Mouse (Mus musculus): ENCODE data around the gene Tecpr1. TPM values are rescaled to one million over a fixed set of nuclear protein-coding genes. Genes with fewer than 3 reads are reported as not detected.
A peak's percentile ranks its signal among the peaks of the same experiment; 100 is the strongest.

Tecpr1 gene
- total RNA-seq, 2 experiments from 2014 or later: 13.9 to 17.8 TPM

DNA sequence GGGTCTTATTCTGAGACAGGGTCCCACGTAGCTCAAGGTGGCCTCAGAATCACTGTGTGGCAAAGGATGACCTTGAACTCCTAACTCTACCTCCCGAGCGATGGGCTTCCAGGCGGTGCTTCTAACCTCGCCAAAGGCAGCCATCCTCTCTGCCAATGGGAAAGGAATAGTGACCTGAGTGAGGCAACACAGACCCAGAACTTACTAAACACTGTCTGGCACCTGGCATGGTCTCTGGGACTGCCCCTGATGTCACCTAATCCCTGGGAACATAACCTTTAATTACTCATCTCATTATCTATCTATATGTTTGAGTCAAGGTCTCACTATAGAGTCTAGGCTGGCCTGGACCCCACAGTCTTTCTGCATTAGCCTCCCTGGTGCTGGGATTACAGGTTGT lies 3.5 kb downstream of the Tecpr1 start:
- no peak for DNase-seq
- intact Hi-C loops (cut with DNase I; ENCODE audit: low total_unique reads): no loop called here

DNA sequence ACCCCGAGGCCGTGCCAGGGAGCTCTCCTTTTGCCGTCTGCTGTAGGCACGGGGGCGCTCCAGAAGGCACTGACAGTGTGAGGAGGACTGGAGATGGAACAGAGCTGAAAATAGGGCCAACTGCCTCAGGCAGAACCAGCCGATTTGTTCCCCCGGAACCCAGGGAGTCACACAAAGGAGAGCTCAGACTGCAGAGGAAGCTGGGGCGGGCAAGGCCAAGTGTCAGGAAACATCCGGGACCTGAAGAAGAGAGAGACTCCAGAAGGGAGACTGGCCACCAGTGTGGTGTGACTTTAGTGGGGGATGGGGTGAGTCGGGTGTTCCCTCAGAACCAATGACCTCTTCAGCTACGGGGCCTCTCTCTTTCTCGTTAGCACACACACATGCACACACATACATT lies 4.1 kb downstream of the Tecpr1 start:
- DNase-seq: no peak
- intact Hi-C loops (cut with DNase I; ENCODE audit: low total_unique reads): no loop called here

DNA sequence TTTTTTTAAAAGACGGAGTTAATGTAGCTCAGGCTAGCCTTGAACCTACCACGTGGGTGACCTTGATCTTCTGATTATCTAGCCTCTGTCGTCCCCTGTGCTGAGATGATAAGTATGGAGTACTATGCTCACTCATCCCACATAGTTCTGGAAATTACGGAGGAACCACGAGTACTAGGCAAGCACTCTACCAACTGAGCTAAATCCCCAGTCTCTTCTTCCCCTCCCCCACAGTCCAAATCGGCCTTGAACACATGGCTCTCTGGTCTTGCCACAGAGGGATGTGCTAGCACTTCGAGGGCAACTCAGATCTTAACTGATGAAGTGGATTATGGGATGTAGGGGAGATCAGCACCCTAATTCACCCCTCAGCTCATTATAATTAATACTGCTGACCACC lies 5.4 kb downstream of the Tecpr1 start:
- DNase-seq: no peak
- intact Hi-C loops (cut with DNase I; ENCODE audit: low total_unique reads): no loop called here

DNA sequence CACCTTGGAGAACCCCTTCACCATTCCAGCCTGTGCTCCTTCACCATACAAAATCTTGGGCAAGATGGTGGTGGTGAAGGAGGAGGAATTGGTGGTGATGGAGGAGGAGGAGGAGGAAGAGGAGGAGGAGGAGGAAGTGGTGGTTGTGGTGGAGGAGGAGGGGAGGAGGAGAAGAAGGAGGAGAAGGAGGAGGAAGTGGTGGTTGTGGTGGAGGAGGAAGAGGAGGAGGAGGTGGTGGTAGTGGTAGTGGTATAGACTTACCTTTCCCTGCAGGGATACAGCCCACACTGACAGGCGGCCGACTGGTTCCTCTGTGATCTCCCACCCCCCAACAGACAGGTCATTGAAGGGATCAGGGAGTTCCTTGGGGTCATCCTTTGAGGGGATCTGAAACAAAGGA lies 7.4 kb downstream of the Tecpr1 start:
- intact Hi-C loops (cut with DNase I; ENCODE audit: low total_unique reads): no loop called here
- DNase-seq: no peak

DNA sequence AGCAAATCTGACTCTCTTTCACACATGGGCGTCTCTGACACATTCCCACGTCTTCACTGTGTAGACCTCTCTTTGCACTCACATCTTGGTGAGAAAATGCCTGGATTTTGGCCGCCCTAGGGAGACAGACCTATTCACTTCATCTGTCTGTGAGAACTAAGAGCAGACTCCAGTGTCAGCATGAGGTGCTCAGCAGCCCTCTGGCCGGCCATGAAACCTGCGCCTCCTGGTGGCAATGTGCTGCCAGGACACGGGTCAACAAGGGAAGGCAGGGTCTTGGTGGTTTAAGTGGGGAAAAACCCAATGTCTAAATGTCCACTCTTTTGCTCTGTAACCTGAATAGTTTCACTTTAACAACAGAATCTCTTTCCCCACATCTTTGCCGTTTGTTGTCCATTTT lies 9.0 kb downstream of the Tecpr1 start:
- DNase-seq: peak; percentile 64
- intact Hi-C loops (cut with DNase I; ENCODE audit: low total_unique reads): no loop called here

DNA sequence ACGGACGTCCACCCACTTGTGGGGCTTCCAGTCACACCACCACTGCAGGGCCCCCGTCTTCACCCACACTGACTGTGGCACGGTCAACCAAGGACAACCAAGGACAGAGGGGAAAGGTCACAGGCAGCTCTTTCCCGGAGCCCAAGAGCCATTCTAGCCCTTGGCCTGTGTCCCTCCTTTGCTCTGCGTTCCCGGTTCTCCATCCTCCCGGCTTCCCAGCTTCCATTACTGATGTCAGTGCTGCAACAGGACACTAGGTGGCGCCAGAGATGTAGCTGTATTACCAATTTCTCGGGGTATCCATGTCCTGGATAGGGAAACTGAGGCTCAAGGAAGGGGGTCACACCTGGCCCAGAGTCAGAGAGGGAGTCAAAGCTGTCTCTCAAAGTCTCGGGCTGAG lies 15.9 kb downstream of the Tecpr1 start:
- DNase-seq: no peak

DNA sequence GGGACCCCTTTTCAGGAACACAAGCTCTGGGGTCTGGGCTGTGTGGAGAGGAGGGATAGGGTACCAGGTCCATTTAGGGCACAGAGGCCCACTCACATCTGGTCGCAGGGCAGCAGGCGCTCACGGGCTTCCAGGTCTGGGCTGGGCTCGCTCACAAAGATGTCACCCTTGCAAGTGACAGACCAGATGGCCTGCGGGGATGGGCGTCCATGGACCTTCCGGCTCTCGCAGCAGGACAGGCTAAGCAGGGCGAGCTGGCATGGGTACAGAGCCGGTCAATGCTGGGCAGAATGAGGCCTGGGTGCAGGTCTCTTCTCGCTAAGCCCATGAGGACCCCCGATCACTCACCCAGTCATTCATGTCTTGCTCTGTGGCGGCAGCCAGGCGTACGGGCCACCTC lies 17.3 kb downstream of the Tecpr1 start:
- DNase-seq: no peak
- intact Hi-C loops (cut with DNase I; ENCODE audit: low total_unique reads): no loop called here

More for the DNA sequence above, 15.9 kb downstream of the Tecpr1 start:
- intact Hi-C loops (cut with DNase I; ENCODE audit: low total_unique reads): no loop called here

DNA sequence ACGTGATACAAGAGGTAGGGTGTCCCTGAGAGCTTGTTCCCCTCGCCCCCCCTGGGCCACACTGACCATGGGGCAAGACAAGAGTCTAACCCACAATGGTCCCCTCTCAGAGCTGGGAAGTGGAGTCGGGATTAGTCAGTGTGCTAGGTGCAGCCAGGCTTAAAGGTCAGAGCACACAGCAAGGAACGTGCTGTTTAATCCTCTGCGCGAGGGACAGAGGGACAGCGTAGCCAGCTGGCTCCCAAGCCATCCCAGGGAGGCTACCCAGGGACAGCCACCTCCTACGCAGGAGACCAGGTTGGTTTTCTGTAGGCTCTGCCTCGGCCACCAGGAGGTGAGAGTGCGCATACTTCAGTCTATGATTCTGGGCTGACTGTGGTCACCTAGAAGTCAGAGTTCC lies 18.5 kb downstream of the Tecpr1 start:
- intact Hi-C loops (cut with DNase I; ENCODE audit: low total_unique reads): no loop called here
- no peak for DNase-seq

DNA sequence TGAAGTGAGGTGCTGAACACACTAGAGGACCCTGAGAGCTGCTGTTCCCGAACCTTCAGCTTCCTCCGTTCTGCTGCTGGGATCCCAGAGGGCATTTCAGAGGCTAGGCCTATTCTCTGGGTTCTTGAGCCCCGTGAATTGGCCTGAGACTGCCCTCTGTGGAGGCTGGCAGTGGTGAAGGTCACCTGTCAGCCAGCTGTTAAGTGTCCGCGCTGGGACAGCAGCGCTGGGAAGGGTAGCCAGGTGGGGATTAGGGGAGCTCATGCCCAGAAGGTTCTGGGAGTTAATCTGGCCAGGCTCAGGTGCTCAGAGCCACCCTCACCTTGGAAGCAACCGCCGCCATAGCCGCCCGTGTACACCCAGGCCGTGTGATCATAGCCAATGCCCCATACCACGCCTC lies 19.1 kb downstream of the Tecpr1 start:
- DNase-seq: no peak

DNA sequence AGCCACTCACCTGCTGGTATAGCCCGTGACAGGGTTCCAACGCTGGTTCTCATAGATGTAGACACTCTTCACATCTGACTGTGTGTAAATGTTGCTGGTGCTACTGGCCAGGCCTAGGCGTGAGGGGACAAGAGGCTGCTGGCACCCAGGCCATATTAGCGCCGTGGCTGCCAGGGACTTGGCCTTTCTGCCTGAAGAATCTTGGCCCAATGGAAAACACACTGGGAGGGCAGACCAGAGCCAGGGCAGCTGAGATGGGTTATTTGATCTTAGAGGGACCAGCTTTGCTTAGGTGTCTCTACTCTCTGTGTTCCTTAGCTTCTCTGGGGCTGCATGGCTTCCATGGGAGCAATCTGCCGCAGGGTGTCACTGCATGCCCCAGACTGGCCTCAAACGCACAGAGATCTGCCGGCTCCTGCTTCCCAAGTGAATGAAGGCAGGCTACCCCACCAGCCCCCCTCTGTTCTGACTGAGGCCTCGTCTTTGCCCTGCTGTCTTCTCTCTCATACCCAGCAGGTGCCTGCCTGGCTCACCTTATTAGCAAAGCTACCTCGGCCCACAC lies 19.9 kb downstream of the Tecpr1 start:
- intact Hi-C loops (cut with DNase I; ENCODE audit: low total_unique reads): no loop called here
- DNase-seq: peak; percentile 53

More for the DNA sequence above, 19.1 kb downstream of the Tecpr1 start:
- intact Hi-C loops (cut with DNase I; ENCODE audit: low total_unique reads): no loop called here

DNA sequence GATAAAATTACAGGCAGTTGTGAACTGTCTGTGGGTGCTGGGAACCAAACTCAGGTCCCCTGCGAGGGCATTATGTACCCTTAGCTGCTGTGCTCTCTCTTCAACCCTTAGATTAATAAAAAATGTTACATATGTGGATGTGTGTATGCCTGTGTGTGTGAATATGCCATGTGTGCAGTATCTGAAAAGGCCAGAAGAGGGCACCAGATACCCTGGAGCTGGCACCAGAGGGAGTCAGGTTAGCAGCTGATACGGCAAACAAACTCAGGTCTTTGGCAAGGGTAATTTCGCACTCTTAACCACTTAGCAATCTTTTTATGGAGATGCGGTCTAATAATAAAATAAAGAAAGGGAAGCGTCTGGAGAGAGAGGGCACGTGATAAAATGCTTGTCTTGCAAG lies 21.0 kb downstream of the Tecpr1 start:
- intact Hi-C loops (cut with DNase I; ENCODE audit: low total_unique reads): no loop called here
- DNase-seq: no peak

DNA sequence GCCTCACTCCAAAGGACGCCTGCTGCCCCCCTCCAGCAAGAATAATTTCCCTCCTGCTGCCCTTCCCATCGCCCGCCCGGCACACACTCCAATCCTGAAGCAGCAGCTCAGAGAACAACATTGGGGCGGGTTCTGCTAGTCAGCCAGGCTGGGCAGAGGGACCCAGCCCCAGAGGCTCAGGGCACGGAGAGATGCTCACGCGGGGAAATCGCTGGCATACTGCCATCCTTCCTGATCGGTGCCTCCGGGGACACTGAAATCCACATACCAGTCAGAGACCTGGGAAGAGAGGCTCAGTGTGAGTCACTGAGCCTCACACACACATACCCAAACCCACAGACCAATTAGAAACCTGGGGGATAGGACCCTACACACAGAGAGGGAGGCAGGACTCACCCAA lies 22.8 kb downstream of the Tecpr1 start:
- intact Hi-C loops (cut with DNase I; ENCODE audit: low total_unique reads): no loop called here
- DNase-seq: no peak

DNA sequence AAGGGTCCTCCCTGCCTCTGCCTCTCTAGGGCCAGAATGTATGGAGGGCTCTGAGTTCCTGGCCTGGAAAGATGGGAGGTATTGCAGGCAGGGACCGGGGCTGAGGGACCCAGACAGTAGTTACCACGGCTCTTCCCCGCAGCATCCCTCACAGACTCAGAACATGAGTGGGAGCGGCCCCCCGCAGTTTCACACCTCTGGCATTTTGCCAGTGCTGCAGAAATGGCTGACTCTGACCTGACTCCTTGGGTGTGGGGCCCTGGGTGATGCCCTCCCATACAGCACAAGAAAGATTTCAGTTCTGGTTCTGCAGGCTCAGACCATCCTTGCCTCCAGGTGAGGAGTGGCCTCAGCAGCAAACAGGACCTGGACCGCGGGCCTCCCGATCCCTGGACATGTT lies 27.8 kb downstream of the Tecpr1 start:
- intact Hi-C loops (cut with DNase I; ENCODE audit: low total_unique reads): no loop called here
- no peak for DNase-seq

DNA sequence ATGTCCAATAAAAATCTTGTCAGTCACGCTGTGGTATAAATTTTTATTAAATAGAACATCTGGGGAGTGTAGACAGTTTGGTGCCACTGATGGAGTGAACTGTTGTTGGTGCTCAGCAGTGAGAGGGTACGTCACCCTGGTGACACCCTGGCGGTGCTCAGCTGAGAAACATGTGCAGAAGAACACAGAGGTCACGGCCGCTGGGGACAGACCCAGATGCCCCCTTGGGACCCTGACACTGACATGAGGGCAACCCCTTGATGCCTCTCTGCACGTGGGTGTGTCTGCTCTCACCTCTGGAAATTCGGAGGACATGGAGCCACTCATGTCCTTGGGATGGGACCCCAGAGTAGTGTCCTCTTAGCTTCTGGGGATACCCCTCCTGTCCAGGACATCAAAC lies 29.0 kb downstream of the Tecpr1 start:
- intact Hi-C loops (cut with DNase I; ENCODE audit: low total_unique reads): no loop called here
- DNase-seq: no peak

DNA sequence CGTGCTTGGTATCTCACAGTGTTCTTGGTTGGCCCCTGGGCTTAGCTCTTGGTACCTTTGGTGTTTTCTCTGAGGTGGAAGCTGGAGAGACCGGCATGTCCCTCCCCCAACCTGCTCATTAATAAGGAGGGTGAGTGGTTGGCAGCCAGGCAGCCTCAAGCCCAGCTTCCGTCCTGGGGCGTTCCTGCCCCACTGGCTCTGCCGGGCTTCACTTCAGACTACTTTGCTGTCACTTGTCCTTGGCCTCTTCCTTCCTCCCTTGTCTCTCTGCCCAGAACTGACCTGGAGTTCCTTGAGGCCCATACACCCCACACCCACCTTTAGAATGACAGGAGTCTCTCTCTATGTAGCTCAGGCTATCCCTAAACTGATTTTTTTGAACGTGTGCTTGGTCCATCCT lies 30.7 kb downstream of the Tecpr1 start:
- DNase-seq: no peak
- intact Hi-C loops (cut with DNase I; ENCODE audit: low total_unique reads): no loop called here

DNA sequence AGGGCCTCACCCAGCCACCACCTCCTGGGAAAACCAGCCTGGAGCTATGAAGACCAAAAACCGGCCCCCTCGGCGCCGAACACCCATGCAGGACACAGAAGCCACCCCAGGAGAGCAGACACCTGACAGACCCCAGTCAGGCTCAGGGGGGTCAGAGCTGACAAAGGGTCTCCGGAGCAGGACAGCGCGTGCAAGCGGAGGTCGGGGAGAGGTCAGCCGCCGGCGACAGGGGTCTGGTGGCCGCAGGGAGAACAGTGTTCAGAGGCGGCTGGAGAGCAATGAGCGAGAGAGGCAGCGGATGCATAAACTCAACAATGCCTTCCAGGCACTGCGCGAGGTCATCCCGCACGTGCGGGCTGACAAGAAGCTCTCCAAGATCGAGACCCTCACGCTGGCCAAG lies 32.4 kb downstream of the Tecpr1 start:
- intact Hi-C loops (cut with DNase I; ENCODE audit: low total_unique reads): no loop called here
- DNase-seq: no peak

DNA sequence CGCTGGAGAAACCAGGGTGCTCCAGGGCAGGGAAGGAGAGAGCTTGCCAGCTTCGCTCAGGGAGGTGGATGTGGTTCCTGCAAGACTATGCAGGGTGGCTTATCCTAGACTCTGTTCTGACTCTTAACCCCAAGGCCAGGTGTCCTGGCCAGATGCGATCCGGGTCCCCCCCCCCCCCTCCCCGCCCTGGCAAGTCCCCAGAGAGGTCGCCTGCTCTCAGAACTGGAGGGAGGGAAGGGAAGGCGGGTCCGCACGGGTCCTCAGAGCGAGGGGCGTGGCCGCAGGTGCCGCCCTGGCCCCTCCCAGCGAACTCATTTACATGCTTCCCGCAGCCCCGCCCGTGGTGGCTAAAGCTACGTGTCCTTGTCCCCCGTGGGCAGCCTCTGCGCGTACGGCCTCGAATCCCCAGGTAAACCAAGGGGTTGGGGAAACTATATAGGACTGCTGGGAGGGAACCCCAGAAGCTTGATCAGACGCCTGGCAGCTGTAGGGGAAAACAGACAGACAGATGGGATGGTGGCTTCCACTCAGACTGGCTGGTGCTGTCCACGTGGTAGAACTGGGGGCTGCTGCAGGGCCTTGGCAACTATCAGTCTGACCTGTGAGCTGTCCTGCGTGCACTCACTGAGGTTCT lies 33.3 kb downstream of the Tecpr1 start, which contains the start of gene Bhlha15:
Gene Bhlha15 (plus strand): TSS at position 337 of the 634 bp plus-strand sequence.
- DNase-seq: no peak
- intact Hi-C loops (cut with DNase I; ENCODE audit: low total_unique reads): no loop called here

DNA sequence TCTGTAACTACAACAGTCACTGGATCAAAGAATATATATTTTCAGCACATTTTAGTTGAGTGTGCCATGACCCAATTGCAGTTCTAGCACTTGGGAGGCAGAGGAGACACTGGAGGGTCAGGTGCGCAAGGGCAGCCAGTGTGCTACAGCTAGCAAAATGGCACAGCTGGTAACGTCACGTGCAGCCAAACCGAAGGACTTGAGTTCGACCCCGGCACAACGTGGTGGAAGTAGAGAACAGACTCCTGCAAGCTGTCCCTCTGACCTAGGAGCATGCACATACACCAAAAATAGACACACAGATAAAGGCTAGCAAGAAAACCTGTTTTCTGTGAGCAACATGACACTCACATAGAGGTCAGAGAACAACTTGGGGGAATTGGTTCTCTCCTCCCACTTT lies 34.1 kb downstream of the Tecpr1 start:
- no peak for DNase-seq

DNA sequence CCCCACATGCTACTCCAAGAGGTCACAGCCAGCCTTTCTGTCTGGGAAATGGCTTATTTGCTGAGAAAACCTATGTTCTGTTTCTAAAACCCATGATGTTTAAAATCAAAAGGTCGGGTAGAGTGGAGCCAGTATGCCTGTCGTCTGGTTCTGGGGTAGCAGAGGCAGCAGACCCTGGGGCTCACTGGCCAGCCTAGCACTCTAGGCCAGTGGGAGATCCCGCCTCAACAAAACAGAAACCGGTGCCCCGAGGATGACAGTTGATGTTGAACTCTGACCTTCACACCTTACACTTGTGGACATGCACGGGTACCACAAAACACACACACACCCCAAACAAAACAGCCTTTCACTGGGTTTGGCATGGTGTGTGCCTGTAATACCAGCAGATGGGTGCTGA lies 35.0 kb downstream of the Tecpr1 start:
- DNase-seq: no peak
- intact Hi-C loops (cut with DNase I; ENCODE audit: low total_unique reads): no loop called here

More for the DNA sequence above, 34.1 kb downstream of the Tecpr1 start:
- intact Hi-C loops (cut with DNase I; ENCODE audit: low total_unique reads): no loop called here

DNA sequence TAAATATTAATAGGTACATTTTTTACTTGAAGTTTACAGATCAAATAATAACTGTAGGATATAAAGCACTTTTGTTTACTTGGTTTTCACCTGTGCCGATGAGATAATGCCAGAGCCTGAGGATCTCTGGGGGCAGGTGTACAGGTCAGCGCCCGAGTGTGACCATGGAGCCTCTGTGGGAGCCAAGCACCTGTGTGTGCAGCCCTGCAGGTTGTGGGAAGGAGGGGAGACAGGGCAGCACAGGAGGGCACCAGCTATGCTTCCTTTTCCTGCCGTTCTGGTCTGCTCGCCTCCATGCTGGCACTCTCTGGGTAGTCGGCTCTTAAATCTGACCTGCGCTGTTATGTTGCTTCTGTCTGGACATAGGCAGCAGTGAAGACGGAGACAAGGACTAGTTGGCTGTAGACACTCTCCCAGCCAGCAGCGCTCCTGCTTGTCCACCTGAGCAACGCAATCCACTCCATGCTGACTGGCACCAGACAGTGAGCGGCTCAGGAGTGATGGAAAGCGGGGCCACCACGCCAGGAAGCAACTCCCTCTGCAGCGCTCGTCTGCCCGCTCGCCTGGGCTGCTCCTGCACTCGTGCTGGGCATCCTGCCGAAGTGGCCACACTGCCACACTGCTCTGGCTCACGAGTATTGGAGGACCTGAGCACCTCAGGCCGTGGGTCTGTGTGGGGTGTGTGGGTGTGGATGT lies 38.9 kb downstream of the Tecpr1 start:
- intact Hi-C loops (cut with DNase I; ENCODE audit: low total_unique reads): no loop called here
- no peak for DNase-seq

DNA sequence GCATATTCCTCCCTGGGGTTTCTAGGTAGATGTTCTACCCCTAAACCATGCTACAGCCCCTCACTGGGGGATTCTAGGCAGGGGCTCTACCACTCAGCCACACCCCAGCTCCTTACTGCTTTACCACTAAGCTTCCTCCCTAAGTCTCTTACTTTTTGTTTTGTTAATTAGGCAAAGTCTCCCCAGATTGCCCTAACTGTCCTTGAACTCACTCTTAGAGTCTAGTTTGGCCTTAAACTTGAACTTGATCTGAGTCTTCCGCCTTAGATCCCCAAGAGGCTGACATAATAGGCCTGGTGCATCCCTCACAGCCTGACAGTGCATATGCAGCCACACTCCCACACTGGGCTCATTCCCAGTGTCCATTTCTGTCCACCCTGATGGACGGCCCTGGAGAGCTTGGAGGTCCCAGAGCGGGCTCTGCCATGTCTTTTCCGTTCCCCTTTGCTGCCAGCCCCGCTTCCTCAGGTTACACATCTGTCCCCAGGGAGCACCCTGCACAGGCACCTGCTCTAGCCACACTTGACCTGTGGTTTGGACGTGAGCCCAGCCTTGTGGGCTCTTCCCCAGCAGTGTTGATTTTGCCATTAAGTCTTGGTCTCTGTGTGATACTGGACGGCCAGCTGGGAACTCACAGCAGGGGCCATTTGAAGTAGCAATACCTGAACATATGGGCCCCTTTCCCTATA lies 39.6 kb downstream of the Tecpr1 start:
- intact Hi-C loops (cut with DNase I; ENCODE audit: low total_unique reads): no loop called here
- DNase-seq: peak; percentile 58

Data from gastrocnemius, postnatal 14 days (tissue).